Mouse (Mus musculus): ENCODE measurements around the gene Hmgcll1.
A peak's percentile ranks its signal among the peaks of the same experiment; 100 is the strongest.
"Not testable (repeated sequence)": the region's sequence is repeated elsewhere in the genome, so short reads cannot be mapped to it uniquely, and the experiment has no call there.

Hmgcll1 gene

DNA sequence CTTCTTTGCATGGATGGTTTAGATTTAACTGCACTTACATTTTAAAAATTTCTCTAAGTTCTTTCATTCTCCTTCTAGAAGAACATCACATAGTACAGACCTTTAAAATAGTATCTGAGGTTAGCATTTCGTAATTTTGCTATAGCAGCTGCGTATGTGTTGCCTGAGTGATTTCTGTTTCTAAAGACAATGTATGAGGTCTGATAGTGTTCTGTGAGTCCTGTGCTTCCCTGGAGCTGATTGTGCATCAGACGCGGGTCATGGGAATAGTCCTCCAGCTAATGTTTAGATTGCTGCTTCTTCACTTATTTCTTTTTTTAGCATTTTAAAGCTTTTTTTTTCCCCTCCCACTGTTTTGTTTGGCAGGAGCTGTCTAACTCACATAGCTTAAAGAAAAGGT, 46.8 kb downstream of the Hmgcll1 start:
- no peak for DNase-seq

DNA sequence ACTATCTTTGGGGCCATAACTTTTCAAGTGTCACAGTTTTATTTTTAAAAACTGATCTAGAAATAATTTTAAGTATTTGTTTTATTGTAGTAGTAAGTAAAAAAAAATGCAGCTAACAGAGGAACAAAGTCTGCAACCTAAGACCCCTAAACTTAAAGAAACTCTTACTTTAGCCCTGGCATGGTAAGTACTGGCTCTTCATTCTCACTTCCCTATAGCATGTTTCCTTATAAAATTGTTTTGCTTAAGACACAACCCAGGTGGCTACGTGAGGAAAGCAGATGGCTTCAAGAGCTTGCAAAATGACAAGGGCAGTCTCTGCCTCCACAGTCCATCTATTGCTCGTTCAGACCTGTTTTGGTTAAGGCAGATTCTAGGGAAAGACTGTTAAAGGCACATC, 49.5 kb downstream of the Hmgcll1 start:
- DNase-seq, result no peak

GRCm38 (mm10) chr9:76091561-76091960, 76.9 kb downstream of the Hmgcll1 start:
- no peak for DNase-seq

GRCm38 (mm10) chr9:76097221-76097620, 82.6 kb downstream of the Hmgcll1 start:
- no peak for DNase-seq

DNA sequence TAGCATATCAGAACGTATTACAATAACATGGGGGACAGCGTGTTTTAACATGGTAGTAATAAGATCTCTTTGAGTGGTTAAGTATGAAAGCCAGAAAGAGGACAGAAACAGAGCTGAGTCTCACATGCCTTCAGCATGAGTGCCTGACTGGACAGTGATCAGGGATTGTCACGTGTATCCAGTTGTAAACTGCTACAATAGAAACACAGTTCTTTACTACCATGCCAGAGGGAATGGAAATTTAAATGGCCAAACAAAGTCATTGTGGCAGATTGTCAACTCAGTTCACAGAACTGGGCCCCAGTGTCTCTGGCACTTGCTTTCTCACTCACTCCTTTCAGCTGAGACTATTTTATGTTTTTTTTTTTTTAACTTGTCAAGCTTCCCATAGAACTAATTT, 85.3 kb downstream of the Hmgcll1 start:
- DNase-seq, result no peak

DNA sequence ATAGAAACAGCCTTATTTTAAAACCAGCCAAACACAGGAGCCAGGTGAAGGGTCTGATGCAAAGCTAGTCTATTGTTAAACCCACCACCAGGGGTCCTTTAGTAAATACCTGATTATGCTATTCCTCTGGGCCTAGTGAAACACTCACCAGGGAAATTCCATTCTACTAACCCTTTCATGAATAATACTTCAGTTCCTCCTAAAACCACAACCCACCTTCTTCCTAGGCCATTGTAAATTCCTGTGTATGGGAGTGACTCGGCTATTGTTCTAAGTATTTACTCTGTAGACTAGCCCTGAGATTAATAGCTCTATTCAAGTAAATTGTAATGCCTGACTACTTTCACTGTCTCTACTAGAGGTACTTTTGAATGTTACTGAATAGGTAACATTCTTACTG, 89.8 kb downstream of the Hmgcll1 start:
- not testable (repeated sequence) for DNase-seq

- DNase-seq, result no peak
Measured at GRCm38 (mm10) chr9:76104846-76105245, 90.2 kb downstream of the Hmgcll1 start.

DNA sequence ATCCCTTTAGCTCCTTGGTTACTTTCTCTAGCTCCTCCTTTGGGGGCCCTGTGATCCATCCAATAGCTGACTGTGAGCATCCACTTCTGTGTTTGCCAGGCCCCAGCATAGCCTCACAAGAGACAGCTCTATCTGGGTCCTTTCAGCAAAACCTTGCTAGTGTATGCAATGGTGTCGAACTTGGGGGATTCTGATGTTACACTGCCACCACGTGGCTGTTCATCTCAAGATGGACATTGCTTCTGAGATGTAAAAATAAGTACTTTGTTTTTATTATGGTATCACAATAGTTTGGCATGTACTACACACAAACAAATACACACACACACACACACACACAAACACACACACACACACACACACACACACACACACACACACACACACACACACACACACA, 108.2 kb downstream of the Hmgcll1 start:
- DNase-seq, result peak; percentile 42

GRCm38 (mm10) chr9:76124249-76124648, 109.6 kb downstream of the Hmgcll1 start:
- no peak for DNase-seq

GRCm38 (mm10) chr9:76129353-76129752, 114.7 kb downstream of the Hmgcll1 start:
- peak; percentile 19 for DNase-seq

DNA sequence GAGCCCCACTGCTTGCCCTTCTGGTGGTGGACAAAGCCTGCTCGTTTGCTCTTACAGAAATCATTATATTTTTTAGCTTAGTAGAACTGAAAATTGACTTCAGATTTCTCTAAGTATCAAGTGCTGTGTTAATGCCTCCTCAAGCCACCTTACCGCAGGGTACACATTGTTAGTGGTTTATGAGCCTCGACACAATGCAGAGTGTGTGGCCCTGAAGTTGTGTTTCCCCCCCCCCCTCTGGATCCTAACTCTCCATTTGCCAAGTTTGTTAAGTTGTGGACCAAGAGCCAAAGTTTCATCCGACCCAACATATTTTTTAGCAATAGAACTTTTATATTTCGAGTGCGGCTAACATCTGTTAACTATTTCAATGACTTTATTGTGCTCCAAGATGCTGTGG, 119.4 kb downstream of the Hmgcll1 start:
- DNase-seq, result no peak

GRCm38 (mm10) chr9:76138378-76139109, 123.9 kb downstream of the Hmgcll1 start:
- no peak for DNase-seq

- DNase-seq, result no peak
Measured at GRCm38 (mm10) chr9:76145593-76145992, 130.9 kb downstream of the Hmgcll1 start.

DNA sequence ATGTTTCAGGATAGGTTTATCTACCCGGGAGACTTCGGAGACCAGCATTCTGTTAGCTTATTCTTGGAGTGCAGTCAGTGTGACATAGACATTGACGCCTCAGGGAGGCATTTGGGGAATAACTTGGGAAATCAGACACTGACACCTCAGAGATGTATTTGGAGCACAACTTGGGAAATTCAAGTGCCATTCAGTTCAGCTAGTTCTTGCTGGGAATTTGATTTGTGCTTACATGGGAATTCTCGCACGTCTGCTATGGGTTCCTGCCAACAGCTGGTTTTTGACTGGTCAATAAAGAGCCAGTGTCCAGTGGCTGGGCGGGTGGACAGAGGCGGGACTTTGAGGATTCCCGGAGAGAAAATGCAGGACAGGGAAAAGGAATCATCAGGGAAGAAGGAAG, 147.8 kb downstream of the Hmgcll1 start:
- no peak for DNase-seq

DNA sequence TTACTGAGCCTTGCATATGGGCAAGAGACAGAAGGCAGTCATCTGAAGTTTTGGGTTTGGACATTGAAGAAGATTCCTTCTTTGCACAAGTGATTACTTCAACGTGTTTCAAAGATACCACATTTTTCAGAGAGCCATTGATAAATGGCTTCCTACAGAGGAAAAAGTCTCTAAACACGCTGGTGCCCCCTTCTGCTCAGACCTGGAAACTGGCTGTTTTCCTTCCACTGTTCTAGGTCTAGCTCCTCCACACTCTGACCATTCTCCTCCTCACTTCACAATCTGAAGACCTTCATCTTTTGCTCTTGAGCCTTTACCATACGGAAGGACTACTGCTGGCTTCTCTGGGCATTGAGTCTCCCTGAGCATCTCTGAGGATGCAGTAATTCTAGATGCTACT, 153.7 kb downstream of the Hmgcll1 start:
- no peak for DNase-seq

DNA sequence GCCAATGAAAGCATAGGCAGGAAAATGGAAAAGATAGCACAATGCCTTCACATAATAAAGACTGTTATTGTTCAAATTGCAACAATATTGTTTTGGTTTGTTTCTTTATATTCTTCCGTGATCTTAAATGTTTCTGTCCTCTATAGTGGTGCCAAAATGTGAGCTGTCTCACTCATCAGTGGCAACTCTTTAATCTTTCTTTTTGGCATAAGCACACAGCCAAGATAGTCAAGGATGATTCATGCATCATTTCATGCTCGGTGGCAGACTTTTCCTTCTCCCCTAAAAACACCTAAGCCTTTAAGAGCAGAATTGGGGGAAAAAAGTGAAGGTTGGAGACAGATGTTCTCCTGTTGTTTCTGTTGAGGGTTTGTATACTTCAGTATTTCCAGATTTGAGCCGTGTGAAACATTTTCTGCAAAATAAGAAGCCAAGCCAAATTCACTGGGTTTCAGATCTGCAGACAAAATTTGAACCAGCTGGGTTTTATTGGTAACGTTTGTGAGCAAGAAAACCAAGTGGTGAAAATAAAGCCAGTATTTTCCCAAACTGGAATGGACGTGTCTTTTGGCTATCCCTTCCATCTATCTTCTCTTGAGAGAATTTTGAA, 158.1 kb downstream of the Hmgcll1 start:
- DNase-seq, result no peak

GRCm38 (mm10) chr9:76179221-76179620, 164.6 kb downstream of the Hmgcll1 start:
- DNase-seq, result no peak
